Mouse (Mus musculus): ENCODE measurements around the gene Sept9.
A peak's percentile ranks its signal among the peaks of the same experiment; 100 is the strongest.

The Sept9 gene

GRCm38 (mm10) chr11:117344339-117345021 lies 145.0 kb downstream of the Sept9 start:
- no peak for DNase-seq (ENCODE audit: low read depth, low spot score)

- no peak for DNase-seq (ENCODE audit: low read depth, low spot score)
Observed at GRCm38 (mm10) chr11:117345022-117345765, 145.7 kb downstream of the Sept9 start.

- DNase-seq (ENCODE audit: low read depth, low spot score): no peak
Observed at GRCm38 (mm10) chr11:117347256-117347655, 147.8 kb downstream of the Sept9 start.

GRCm38 (mm10) chr11:117348429-117349103 lies 149.1 kb downstream of the Sept9 start:
- DNase-seq (ENCODE audit: low read depth, low spot score): no peak

- DNase-seq (ENCODE audit: low read depth, low spot score): no peak
Observed at GRCm38 (mm10) chr11:117349429-117350363, 150.2 kb downstream of the Sept9 start.

GRCm38 (mm10) chr11:117350462-117351222 lies 151.2 kb downstream of the Sept9 start:
- DNase-seq (ENCODE audit: low read depth, low spot score): no peak

GRCm38 (mm10) chr11:117353126-117353525 lies 153.7 kb downstream of the Sept9 start:
- DNase-seq (ENCODE audit: low read depth, low spot score): no peak

GRCm38 (mm10) chr11:117354107-117354506 lies 154.6 kb downstream of the Sept9 start:
- DNase-seq (ENCODE audit: low read depth, low spot score): no peak

GRCm38 (mm10) chr11:117356937-117357336 lies 157.5 kb downstream of the Sept9 start:
- no peak for DNase-seq (ENCODE audit: low read depth, low spot score)

- DNase-seq (ENCODE audit: low read depth, low spot score): peak; percentile 96
Observed at GRCm38 (mm10) chr11:117357916-117358639, 158.6 kb downstream of the Sept9 start.

- no peak for DNase-seq (ENCODE audit: low read depth, low spot score)
Observed at GRCm38 (mm10) chr11:117359161-117359560, 159.7 kb downstream of the Sept9 start.

GRCm38 (mm10) chr11:117359870-117360269 lies 160.4 kb downstream of the Sept9 start:
- peak; percentile 50 for DNase-seq (ENCODE audit: low read depth, low spot score)

GRCm38 (mm10) chr11:117360561-117360960 lies 161.1 kb downstream of the Sept9 start:
- no peak for DNase-seq (ENCODE audit: low read depth, low spot score)

- no peak for DNase-seq (ENCODE audit: low read depth, low spot score)
Observed at GRCm38 (mm10) chr11:117362307-117362706, 162.8 kb downstream of the Sept9 start.

- DNase-seq (ENCODE audit: low read depth, low spot score): no peak
Observed at GRCm38 (mm10) chr11:117363918-117364317, 164.5 kb downstream of the Sept9 start.

- DNase-seq (ENCODE audit: low read depth, low spot score): no peak
Observed at GRCm38 (mm10) chr11:117366426-117366825, 167.0 kb downstream of the Sept9 start.

- DNase-seq (ENCODE audit: low read depth, low spot score): no peak
Observed at GRCm38 (mm10) chr11:117366861-117367357, 167.4 kb downstream of the Sept9 start.

GRCm38 (mm10) chr11:117367937-117368336 lies 168.5 kb downstream of the Sept9 start:
- DNase-seq (ENCODE audit: low read depth, low spot score): no peak

- no peak for DNase-seq (ENCODE audit: low read depth, low spot score)
Observed at GRCm38 (mm10) chr11:117369347-117369746, 169.9 kb downstream of the Sept9 start.

All from WW6 (cell line).